Mouse (Mus musculus): ENCODE measurements around the gene Rbks. TPM values are rescaled to one million over a fixed set of nuclear protein-coding genes. Genes with fewer than 3 reads are reported as not detected.
"Not testable (repeated sequence)": the region's sequence is repeated elsewhere in the genome, so short reads cannot be mapped to it uniquely, and the experiment has no call there.

Gene Rbks
- polyA plus RNA-seq, 1 experiment, result 2.0 TPM

DNA sequence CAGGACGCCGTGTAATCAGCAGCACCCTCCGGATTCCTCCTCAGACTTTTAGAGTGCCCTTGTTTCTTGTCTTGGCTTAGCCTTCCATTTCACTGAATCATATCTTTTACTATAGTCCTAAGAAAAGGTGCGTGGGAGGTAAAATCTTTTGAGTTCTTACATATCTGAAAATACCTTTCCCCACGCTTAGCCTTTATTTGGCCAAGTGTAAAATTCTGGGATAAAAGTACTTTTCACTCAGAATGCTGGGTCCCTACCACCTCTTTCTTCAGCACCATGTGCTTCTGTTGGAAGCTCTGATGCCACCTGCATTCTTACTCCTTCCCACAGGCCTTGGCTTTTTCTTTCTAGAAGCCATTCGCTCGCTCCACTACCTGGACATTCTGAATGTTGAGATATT, 106.3 kb downstream of the Rbks start:
- Histone ChIP-seq H3ac (ENCODE audit: control insufficient read depth, insufficient read length) (no peak overlapping the region), H3K79me2 (ENCODE audit: control insufficient read depth, insufficient read depth) (no peaks in the 10 kb centered on the region), H3K27me3 (ENCODE audit: control insufficient read depth, insufficient read depth, insufficient read length) (no peaks in the 10 kb centered on the region), H3K36me3 (ENCODE audit: control insufficient read depth, insufficient read depth) (no peaks in the 10 kb centered on the region), H3K4me3 (no peak overlapping the region), H3K4me2 (ENCODE audit: low read depth) (no peak overlapping the region)
- TF ChIP-seq CEBPB (IDR thresholded peaks at IDR 0.05; ENCODE audit: insufficient read depth, poor library complexity, severe bottlenecking), result no peak
- TF ChIP-seq SRF (IDR thresholded peaks at IDR 0.05; ENCODE audit: control insufficient read depth, insufficient read length, low read depth), result no peak
- no peak for TF ChIP-seq MYOG (IDR thresholded peaks at IDR 0.05; ENCODE audit: control insufficient read depth in 1 of 3, insufficient read depth in 1 of 3, insufficient read length in 2 of 3, low read depth in 2 of 3)
- no peak for TF ChIP-seq USF1 (IDR thresholded peaks at IDR 0.05; ENCODE audit: low read depth)
- no peak for TF ChIP-seq REST (IDR thresholded peaks at IDR 0.05; ENCODE audit: insufficient read depth, insufficient read length)
- TF ChIP-seq MYOD1 (IDR thresholded peaks at IDR 0.05; ENCODE audit: control insufficient read depth in 1 of 3, insufficient read length in 2 of 3, low read depth in 2 of 3), result no peak
- no peak for TF ChIP-seq MAX (IDR thresholded peaks at IDR 0.05; ENCODE audit: low read depth)
- TF ChIP-seq E2F4 (IDR thresholded peaks at IDR 0.05; ENCODE audit: insufficient read depth), result no peak
- no peak for TF ChIP-seq POLR2AphosphoS2 (IDR thresholded peaks at IDR 0.05; ENCODE audit: insufficient read length, low read depth)
- no peak for TF ChIP-seq TCF12 (IDR thresholded peaks at IDR 0.05; ENCODE audit: insufficient read depth, poor library complexity, severe bottlenecking)
- TF ChIP-seq TCF3 (IDR thresholded peaks at IDR 0.05; ENCODE audit: insufficient read length, low read depth), result no peak
- TF ChIP-seq POLR2A (IDR thresholded peaks at IDR 0.05; ENCODE audit: insufficient read length, low read depth), result no peak

DNA sequence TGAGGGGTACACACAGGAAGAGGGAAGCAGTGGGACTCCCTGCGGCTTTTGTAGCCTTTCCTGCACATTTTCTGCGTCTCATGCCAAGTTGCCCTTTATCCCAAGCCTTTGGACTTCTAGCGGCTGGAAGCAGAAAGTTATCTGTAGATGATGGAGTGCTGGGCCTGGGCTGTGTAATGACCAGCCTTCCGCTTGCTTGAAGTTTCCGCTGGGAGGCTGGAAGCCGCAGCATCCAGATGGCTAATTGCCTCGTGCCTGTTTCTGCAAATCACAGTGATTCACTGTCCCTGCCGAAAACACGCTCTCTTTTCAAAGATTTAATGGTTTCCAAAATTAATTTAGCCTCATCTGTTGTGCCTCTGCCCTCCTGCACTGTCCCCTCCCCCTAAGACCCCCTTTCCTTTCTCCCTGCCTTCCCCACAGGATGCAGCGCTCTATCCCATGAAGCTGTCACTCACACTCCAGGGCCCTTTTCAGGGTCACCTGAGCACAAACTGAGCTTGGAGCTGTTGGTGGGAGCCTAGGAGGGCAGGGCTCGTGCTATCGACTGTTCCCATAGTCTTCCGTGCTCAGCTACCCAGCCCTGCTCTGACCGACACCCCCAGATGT, 107.6 kb downstream of the Rbks start:
- TF ChIP-seq TCF12 (IDR thresholded peaks at IDR 0.05; ENCODE audit: insufficient read depth, poor library complexity, severe bottlenecking) (no peak), E2F4 (IDR thresholded peaks at IDR 0.05; ENCODE audit: insufficient read depth) (no peak), REST (IDR thresholded peaks at IDR 0.05; ENCODE audit: insufficient read depth, insufficient read length) (no peak), MAX (IDR thresholded peaks at IDR 0.05; ENCODE audit: low read depth) (no peak), POLR2A (IDR thresholded peaks at IDR 0.05; ENCODE audit: insufficient read length, low read depth) (no peak), USF1 (IDR thresholded peaks at IDR 0.05; ENCODE audit: low read depth) (no peak), MYOD1 (IDR thresholded peaks at IDR 0.05; ENCODE audit: control insufficient read depth in 1 of 3, insufficient read length in 2 of 3, low read depth in 2 of 3) (no peak), TCF3 (IDR thresholded peaks at IDR 0.05; ENCODE audit: insufficient read length, low read depth) (no peak), POLR2AphosphoS2 (IDR thresholded peaks at IDR 0.05; ENCODE audit: insufficient read length, low read depth) (no peak), MYOG (IDR thresholded peaks at IDR 0.05; ENCODE audit: control insufficient read depth in 1 of 3, insufficient read depth in 1 of 3, insufficient read length in 2 of 3, low read depth in 2 of 3) (no peak), SRF (IDR thresholded peaks at IDR 0.05; ENCODE audit: control insufficient read depth, insufficient read length, low read depth) (no peak), CEBPB (IDR thresholded peaks at IDR 0.05; ENCODE audit: insufficient read depth, poor library complexity, severe bottlenecking) (no peak)
- Histone ChIP-seq H3ac (ENCODE audit: control insufficient read depth, insufficient read length) (no peak overlapping the region), H3K4me3 (no peak overlapping the region), H3K4me2 (ENCODE audit: low read depth) (no peak overlapping the region), H3K27me3 (ENCODE audit: control insufficient read depth, insufficient read depth, insufficient read length) (no peaks in the 10 kb centered on the region), H3K36me3 (ENCODE audit: control insufficient read depth, insufficient read depth) (no peaks in the 10 kb centered on the region), H3K79me2 (ENCODE audit: control insufficient read depth, insufficient read depth) (no peaks in the 10 kb centered on the region)

DNA sequence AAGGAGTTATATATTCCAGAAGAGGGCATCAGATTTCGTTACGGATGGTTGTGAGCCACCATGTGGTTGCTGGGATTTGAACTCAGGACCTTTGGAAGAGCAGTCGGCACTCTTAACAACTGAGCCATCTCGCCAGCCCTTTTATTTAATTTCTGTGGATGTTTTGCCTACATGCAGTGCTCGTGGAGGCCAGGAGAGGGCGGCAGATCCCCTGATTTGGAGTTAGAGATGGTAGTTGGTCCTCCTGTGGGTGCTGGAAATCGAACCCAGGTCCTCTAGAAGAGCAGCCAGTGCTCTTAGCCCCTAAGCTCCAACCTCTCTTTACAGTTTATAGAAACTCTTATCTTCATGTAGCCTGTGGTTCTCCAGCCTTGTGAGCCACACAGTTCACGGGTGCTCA, 108.8 kb downstream of the Rbks start:
- not testable (repeated sequence) for H3K4me3 ChIP-seq; H3K36me3 ChIP-seq (ENCODE audit: control insufficient read depth, insufficient read depth); H3ac ChIP-seq (ENCODE audit: control insufficient read depth, insufficient read length); H3K79me2 ChIP-seq (ENCODE audit: control insufficient read depth, insufficient read depth); H3K27me3 ChIP-seq (ENCODE audit: control insufficient read depth, insufficient read depth, insufficient read length); H3K4me2 ChIP-seq (ENCODE audit: low read depth)

DNA sequence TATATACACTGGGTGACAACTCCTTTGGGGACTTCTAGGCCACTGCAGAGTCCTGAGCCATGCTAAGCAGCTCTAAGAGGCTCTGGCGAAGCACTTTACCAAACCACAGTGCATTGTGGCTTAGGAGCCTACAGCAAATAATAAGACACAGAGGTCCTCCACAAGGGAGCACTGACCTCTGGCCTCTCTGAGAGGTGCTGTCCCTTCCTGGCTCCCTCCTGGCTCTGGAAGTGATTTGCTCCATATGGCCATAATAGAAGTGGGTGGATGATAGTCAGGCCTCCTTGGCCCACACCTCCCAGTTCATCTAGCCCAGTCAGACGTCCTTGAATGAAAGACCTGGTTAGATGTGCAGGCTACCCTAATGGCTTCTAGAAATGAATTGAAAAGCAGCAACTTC, 109.4 kb downstream of the Rbks start:
- Histone ChIP-seq H3K4me2 (ENCODE audit: low read depth) (no peak overlapping the region), H3K79me2 (ENCODE audit: control insufficient read depth, insufficient read depth) (no peaks in the 10 kb centered on the region), H3K27me3 (ENCODE audit: control insufficient read depth, insufficient read depth, insufficient read length) (no peaks in the 10 kb centered on the region), H3ac (ENCODE audit: control insufficient read depth, insufficient read length) (no peak overlapping the region), H3K4me3 (no peak overlapping the region), H3K36me3 (ENCODE audit: control insufficient read depth, insufficient read depth) (no peaks in the 10 kb centered on the region)
- no peak for TF ChIP-seq POLR2A (IDR thresholded peaks at IDR 0.05; ENCODE audit: insufficient read length, low read depth)
- TF ChIP-seq USF1 (IDR thresholded peaks at IDR 0.05; ENCODE audit: low read depth), result no peak
- no peak for TF ChIP-seq REST (IDR thresholded peaks at IDR 0.05; ENCODE audit: insufficient read depth, insufficient read length)
- no peak for TF ChIP-seq TCF12 (IDR thresholded peaks at IDR 0.05; ENCODE audit: insufficient read depth, poor library complexity, severe bottlenecking)
- no peak for TF ChIP-seq TCF3 (IDR thresholded peaks at IDR 0.05; ENCODE audit: insufficient read length, low read depth)
- TF ChIP-seq CEBPB (IDR thresholded peaks at IDR 0.05; ENCODE audit: insufficient read depth, poor library complexity, severe bottlenecking), result no peak
- no peak for TF ChIP-seq E2F4 (IDR thresholded peaks at IDR 0.05; ENCODE audit: insufficient read depth)
- no peak for TF ChIP-seq POLR2AphosphoS2 (IDR thresholded peaks at IDR 0.05; ENCODE audit: insufficient read length, low read depth)
- TF ChIP-seq MYOD1 (IDR thresholded peaks at IDR 0.05; ENCODE audit: control insufficient read depth in 1 of 3, insufficient read length in 2 of 3, low read depth in 2 of 3), result no peak
- TF ChIP-seq MYOG (IDR thresholded peaks at IDR 0.05; ENCODE audit: control insufficient read depth in 1 of 3, insufficient read depth in 1 of 3, insufficient read length in 2 of 3, low read depth in 2 of 3), result no peak
- no peak for TF ChIP-seq SRF (IDR thresholded peaks at IDR 0.05; ENCODE audit: control insufficient read depth, insufficient read length, low read depth)

DNA sequence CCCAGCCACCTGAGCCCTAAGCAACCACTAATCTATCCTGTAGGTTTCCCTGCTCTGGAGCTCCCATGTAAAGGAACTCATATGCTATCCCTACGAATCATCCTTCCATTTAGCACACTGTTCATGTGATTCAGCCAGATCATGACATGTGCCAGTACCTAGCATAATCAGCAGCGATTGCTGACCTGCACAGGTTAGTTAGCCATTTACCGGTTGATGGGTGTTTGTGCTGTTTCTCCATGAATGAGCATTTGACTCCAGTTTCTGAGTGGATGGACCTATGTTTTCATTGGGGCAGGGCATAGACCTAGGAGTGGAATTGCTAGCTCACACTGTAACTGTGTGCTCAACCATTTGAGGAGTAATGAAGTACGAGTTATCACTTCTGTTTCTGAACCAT, 111.9 kb downstream of the Rbks start:
- no peak overlapping the region for H3K4me2 ChIP-seq (ENCODE audit: low read depth)
- H3K36me3 ChIP-seq (ENCODE audit: control insufficient read depth, insufficient read depth), result no peaks in the 10 kb centered on the region
- no peak for TF ChIP-seq CEBPB (IDR thresholded peaks at IDR 0.05; ENCODE audit: insufficient read depth, poor library complexity, severe bottlenecking)
- TF ChIP-seq MAX (IDR thresholded peaks at IDR 0.05; ENCODE audit: low read depth), result no peak
- TF ChIP-seq TCF3 (IDR thresholded peaks at IDR 0.05; ENCODE audit: insufficient read length, low read depth), result no peak
- no peak for TF ChIP-seq SRF (IDR thresholded peaks at IDR 0.05; ENCODE audit: control insufficient read depth, insufficient read length, low read depth)
- no peak for TF ChIP-seq MYOG (IDR thresholded peaks at IDR 0.05; ENCODE audit: control insufficient read depth in 1 of 3, insufficient read depth in 1 of 3, insufficient read length in 2 of 3, low read depth in 2 of 3)
- TF ChIP-seq USF1 (IDR thresholded peaks at IDR 0.05; ENCODE audit: low read depth), result no peak
- TF ChIP-seq MYOD1 (IDR thresholded peaks at IDR 0.05; ENCODE audit: control insufficient read depth in 1 of 3, insufficient read length in 2 of 3, low read depth in 2 of 3), result no peak
- no peak for TF ChIP-seq POLR2AphosphoS2 (IDR thresholded peaks at IDR 0.05; ENCODE audit: insufficient read length, low read depth)
- TF ChIP-seq TCF12 (IDR thresholded peaks at IDR 0.05; ENCODE audit: insufficient read depth, poor library complexity, severe bottlenecking), result no peak
- no peak for TF ChIP-seq POLR2A (IDR thresholded peaks at IDR 0.05; ENCODE audit: insufficient read length, low read depth)
- TF ChIP-seq REST (IDR thresholded peaks at IDR 0.05; ENCODE audit: insufficient read depth, insufficient read length), result no peak
- no peak for TF ChIP-seq E2F4 (IDR thresholded peaks at IDR 0.05; ENCODE audit: insufficient read depth)
- no peak overlapping the region for H3K4me3 ChIP-seq
- H3K79me2 ChIP-seq (ENCODE audit: control insufficient read depth, insufficient read depth), result no peaks in the 10 kb centered on the region
- H3ac ChIP-seq (ENCODE audit: control insufficient read depth, insufficient read length), result no peak overlapping the region
- H3K27me3 ChIP-seq (ENCODE audit: control insufficient read depth, insufficient read depth, insufficient read length), result no peaks in the 10 kb centered on the region

Measured in myocyte (in vitro differentiated cells).